Mouse (Mus musculus): ENCODE data around the gene Map3k11.

Map3k11 gene

DNA sequence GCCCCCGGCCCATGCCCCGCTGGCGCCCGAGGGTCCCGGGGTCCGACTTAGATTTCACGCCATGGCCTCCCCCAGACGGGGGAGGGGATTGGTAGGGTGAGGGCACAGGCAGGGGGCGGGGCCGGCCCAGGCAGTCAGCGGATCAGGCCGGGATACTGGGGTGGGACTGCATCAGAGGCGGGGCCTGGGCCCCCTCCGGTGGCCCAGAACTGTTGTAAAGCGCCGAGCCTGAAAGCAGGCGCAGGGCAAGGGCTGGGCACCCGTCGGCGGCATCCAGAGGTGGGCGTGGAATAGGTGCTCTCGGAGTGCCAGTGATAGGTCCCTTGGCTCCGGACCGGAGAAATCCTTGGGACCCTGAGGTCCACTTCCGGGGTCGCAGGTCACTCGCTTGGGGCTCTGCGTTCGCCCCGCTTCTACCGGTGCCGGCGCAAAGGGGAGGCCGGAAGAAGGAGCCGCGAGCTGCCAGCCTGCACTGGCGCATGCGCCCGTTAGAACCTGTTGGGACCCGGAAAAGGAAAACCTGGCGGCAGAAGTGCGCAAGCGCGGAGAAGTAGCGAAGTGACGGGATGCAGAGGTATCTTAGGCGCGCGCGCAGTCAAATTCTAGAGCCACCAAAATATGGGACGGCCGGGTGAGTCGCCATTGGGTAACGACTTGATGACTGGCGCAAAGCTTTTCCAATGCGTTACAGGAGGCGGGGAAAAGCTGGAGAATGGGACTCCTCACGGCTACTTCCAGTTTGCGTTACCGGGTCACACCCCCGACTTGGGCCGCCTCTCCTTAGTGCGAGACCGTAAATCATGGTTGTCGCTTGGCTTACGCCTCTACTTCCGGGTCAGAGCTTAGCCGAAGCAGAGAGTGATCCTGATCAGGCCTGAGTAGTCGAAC is at the start of gene Map3k11, which contains the start of gene Pcnx3:
Gene Map3k11, plus strand, starts transcription at position 543 of the 888 bp plus-strand sequence.
Gene Pcnx3, minus strand, starts transcription at position 709 of the 888 bp plus-strand sequence.
- peak; percentile 99 for DNase-seq (ENCODE audit: low read depth, low spot score)

DNA sequence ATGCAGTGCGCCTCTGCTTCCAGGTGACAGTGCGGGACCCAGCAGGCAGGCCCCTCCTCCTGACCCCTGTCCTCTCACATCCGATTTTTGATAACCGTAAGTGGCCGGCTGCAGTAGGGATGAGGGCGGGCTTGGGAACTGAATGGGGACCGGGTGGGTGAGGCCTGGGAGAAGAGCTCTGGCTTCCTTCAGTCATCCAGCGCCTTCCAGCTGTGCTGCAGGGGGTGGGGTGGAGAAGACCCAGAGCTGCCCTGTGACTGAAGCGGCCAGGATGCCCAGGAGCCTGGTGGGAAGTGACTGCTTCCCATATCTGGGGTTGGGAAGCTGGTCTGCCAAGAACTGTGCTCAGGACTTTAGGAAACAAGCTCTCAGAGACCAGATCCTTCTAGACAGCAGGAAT is 48.2 kb upstream of the Map3k11 start:
- DNase-seq (ENCODE audit: low read depth, low spot score) = no peak

DNA sequence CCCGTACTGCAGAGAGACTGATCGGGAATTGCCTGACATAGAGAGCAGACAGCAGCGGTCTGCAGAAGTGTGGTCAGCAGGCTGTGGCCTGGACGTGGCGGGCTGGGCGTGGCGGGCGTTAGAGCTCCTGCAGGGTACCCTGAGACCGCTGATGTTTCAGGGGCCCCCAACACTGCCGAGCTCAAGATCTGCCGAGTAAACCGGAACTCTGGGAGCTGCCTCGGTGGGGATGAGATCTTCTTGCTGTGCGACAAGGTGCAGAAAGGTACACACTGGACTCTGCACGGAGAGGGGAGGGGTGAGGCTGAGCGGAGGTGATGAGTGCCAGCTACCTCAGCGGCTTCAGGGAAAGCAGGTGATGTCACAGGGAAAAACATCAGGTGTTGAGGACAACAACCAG is 47.5 kb upstream of the Map3k11 start:
- DNase-seq (ENCODE audit: low read depth, low spot score) = no peak

DNA sequence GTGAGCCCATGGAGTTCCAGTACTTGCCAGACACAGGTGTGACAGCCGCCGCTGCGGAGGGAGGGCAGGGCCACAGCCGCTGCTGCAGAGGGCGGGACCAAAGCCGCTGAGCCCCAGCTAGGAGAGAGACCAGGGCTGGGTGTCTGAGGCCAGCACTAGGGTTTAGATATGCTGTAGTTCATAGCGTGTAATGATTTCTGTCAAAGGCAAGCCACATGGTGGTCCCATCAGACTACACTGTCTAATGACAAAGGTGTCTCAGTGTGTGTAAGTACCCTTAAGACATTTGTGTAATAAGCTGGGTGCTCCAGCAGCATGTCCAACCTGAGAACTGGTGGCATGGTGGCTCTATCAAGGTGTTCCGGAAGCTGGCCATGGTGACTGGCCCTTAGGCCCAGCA is 46.9 kb upstream of the Map3k11 start:
- no peak for DNase-seq (ENCODE audit: low read depth, low spot score)

DNA sequence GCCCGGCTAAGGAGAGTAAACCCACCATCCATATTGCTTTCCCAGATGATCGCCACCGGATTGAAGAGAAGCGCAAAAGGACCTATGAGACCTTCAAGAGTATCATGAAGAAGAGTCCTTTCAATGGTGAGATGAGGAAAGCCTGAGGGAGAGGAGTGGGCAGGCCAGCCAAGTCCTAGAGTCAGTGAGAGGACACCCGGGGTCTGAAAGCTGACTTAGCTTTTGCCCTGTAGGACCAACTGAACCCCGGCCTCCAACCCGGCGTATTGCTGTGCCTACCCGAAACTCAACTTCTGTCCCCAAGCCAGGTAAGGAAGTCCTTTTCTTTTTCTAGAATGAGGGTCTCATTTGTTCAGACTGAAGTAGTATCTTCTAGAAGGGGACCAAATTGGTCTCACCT is 43.3 kb upstream of the Map3k11 start:
- no peak for DNase-seq (ENCODE audit: low read depth, low spot score)

DNA sequence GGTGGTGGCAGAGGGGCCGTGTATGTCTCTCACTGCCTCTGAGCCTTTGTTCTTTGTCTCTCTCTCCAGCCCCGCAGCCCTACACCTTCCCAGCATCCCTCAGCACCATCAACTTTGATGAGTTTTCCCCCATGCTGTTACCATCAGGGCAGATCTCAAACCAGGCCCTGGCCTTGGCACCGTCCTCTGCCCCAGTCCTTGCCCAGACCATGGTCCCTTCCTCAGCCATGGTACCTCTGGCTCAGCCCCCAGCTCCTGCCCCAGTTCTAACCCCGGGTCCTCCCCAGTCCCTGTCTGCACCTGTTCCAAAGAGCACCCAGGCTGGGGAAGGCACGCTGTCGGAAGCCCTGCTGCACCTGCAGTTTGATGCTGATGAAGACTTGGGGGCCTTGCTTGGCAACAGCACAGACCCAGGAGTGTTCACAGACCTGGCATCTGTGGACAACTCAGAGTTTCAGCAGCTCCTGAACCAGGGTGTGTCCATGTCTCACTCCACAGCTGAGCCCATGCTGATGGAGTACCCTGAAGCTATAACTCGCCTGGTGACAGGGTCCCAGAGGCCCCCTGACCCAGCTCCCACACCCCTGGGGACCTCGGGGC is 41.7 kb upstream of the Map3k11 start:
- no peak for DNase-seq (ENCODE audit: low read depth, low spot score)

DNA sequence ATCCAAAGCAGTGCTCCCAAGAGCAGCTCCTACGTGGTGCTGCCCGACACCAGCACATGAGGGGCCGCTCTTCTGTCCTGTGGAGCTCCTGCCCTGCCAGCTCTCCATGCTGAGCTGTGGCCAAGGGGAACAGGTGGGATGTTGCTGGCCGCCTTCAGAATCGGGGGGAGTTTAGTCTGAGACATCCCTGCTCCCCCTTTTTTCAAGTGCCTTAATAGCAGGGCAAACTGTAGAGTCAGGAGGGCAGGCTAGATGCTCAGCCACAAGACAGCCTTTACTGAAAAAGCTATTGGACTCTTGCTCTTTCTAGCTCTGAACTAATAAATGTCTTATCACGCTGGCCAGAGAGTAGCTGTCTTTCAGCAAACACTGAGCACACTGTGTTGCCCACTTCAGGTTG is 40.8 kb upstream of the Map3k11 start:
- DNase-seq (ENCODE audit: low read depth, low spot score) = no peak

DNA sequence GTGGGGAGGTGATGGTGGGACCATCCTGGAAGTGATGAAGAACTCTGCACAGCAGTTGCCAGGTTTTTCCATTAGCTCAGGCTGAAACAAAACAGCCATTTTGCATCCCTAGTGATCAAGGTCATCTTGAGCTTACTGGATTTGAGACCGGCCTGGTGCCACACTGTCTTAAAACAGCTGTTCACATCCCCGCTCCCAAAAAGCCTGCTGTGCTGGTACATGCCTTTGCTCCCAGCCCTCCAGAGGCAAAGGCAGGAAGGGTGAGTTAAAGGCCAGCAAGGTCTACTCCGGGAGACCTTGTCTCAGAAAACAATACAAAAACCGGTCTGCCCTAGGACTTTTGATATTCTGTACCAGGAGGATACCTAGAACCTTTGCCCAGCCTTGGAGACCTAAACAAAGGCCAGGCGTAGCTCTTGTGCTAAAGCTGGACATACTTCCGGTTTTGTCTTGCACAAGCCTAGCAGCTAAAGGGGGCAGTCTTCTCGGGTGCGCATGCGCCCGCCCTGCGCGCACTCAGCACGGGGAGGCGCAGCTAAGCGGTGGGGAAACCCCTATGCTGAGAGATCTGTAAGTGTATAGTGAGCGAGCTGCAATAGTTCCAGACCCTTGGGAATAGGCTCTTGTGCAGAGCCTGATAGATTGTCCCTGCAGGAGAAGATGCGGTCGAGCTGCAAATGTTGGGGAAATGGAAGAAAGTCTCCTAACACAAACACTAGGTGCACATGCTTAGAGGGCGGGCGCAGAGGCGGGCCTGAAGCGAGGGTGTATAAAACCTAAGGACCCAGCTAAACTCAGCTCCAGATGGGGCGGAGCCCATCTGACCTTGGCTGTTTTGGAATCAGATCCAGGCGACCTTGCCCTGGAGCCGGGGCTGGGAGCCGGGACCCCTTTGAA is 39.9 kb upstream of the Map3k11 start:
- peak; percentile 85 for DNase-seq (ENCODE audit: low read depth, low spot score)

DNA sequence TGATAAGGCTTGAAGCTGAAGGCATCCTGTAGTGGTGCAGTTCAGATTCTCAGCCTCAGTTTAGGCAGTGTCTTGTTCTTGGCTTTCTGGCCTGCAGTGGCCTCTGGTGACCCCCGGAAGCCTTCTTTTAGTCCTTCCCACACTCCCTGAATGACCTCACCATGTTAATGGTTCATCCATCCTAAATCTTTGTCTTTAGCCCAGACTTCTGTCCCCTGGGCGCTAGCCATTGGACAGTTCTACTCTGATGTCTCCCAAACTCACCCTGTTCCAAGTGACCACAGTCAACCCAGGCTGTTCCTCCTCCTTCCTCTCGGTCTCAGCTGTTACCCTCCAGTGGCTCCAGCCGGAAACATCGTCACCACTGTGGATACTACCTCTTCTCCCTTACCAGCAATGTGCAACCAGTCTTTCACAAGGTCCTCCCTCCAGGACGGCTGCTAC is 39.2 kb upstream of the Map3k11 start:
- DNase-seq (ENCODE audit: low read depth, low spot score) = no peak

DNA sequence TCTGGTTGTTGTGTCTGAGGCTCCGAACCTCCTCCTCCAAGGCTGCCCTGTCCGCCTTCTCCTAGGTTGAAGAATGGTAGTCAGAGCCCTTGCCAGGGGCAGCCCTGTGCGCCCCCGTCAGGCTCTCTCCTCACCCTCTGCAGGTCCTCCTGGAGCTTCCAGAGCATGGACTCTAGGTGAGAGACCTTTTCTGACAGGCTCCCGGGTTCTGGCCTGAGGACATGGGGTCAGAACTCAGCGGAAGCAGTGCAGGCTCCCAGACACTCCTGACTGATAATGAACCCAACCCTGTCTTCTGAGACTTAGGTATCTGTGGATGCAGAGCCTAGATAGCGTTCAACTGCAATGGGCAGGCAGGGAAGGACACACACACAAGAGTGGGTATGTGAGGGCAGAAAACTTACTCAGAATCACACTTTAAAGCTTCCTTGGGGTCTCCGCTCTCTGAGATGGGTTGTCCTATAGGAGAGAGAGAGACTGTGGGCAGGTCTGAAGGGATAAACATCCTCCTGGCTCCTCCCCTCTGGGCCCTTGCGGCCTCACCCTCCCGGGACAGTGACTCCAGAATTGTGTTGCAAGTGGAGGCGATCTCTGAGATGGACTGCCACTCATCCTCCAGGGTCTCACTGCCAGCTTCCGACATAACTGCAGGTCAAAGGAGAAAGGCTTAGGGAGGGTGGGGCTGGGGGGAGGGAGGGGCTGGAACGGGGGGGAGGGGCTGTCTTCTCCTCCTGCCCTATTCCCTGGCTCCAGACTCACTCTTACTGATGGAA is 36.9 kb upstream of the Map3k11 start:
- DNase-seq (ENCODE audit: low read depth, low spot score) = no peak

DNA sequence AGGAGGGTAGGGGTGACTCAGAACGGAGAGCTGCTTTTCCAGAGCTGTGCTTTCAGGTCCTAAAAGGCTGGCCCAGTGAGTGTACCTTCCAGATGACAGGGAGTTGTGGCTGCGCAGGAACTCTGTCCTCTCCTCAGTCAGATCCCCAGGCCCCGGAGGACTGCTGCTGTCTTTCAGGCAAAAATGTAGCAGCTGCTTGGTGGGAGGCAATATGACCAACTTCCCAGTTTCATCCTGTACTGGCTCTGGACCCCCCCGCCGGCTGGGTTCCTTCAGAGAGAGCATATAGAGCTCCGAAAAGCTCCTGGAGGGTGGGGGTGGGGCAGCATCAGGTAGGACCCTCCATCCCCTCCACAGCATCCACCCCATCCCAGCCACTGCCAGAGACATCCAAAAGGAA is 36.0 kb upstream of the Map3k11 start:
- DNase-seq (ENCODE audit: low read depth, low spot score) = no peak

DNA sequence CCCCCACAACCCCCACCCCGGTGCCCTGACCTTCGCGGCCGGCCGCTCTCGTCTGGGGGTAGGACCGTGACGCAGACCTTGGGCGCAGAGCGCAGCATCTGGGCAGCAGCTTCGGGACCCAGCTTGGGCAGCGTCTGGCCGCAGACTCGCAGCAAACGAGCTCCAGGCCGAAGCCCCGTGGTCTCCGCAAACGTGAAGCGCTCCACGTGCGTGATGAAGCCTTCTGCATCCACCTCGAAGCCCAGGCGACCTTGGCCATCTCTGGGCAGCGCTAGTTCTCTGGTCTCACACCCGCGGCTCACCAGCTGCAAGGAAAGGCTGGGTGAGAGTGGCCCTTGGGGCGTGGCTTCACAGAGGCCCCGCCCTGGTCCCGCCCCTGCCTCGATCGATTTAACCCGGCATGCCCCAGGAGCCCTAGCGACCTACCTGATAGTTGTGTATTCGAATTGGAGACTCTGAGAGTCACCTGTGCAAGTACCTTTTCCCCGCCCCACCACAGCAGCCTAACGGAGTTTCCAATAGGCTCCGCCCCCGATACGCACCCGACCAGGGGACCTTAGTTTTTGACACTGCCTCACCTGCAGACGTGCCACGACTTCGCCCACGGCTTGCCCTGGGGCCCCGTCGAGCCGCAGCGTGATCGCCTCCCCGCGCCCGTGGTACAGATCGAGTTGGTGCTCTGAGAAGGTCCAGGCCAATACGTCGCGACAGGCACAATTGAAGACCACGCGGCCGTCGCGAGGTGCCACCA is 34.4 kb upstream of the Map3k11 start:
- DNase-seq (ENCODE audit: low read depth, low spot score) = peak; percentile 51

DNA sequence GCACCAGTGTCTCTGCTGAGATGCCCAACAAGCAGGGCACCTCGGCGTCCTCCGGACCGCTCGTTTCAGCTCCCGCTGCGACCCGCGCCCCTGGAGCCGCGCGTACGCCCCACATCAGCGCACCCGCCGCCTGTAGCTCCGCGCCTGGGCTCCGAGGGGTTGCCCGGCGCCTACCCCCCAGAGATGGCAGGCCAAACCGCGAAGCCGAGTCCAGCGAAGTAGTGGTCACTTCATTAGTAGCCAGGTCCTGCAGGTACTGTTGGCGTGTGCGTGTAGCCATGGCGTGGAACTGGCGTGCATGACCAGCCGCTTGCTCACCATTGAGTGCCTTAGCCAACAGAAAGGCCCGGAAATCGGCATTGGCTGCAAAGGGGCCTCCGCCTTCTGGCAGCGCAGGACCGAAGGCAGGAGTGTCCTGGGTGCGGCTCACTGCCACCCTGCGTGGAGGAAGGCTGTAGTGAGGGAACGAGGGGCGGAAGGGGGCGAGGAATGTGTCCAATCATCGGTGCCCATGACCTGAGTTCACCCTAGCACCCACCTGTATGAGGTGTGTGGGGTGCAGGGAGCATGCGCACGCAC is 33.7 kb upstream of the Map3k11 start:
- no peak for DNase-seq (ENCODE audit: low read depth, low spot score)

DNA sequence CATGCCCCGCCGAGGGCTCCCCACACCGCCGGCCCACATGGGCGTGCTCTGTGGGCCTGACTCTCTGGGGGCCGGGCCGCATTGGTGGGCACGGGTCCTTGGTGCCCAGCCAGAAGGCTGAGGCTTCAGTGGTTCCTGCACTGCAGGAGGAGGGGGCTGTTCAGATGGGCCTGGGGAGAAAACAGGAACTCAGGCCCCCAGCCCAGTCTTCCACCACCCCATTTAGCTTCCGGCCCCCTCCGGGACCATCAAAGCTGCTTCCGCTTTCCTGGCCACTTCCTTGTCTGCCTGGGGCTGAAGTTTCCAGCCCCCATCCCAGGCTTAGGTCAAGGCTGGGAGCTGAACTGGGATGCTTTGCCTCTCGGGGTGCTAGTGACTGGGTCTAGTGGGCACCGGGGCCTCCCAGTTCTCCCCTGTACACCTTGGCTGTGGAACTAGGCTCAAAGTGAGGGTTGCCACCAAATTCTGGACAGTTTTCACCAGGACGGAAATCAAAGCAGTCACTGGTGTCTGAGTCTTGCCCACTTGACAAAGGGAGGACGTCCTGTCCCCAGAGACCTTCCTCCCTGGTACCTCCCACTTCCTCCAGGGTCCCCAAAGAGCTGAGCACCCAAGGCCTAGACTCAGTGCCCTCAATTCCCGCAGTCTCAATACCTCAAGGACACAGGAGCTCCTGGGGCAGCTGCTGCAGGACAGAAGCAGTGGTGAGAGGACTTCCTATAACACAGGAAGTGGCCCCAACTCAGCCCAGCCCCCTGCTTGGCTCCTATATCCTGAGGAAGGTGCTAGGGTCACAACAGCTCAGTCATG is 27.4 kb upstream of the Map3k11 start:
- no peak for DNase-seq (ENCODE audit: low read depth, low spot score)

DNA sequence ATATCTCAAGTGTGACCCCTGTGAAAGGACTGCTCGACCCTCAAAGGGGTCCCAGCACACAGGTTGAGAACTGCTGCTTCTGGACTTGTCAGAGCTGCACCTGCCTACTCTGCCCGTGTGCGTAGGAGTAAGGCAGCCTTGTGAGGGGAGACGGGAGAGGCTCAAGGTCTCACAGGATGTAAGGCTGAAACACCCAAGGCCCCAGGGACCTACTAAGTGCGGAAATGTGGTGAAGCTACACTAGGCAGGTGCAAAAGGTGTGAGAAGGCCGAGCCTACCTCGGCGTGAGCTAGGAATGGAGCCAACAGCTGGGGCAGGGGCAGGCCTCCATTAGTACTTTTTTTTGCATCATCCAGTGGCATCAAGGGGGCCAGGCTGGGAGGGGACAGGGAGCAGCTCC is 26.2 kb upstream of the Map3k11 start:
- DNase-seq (ENCODE audit: low read depth, low spot score) = no peak

DNA sequence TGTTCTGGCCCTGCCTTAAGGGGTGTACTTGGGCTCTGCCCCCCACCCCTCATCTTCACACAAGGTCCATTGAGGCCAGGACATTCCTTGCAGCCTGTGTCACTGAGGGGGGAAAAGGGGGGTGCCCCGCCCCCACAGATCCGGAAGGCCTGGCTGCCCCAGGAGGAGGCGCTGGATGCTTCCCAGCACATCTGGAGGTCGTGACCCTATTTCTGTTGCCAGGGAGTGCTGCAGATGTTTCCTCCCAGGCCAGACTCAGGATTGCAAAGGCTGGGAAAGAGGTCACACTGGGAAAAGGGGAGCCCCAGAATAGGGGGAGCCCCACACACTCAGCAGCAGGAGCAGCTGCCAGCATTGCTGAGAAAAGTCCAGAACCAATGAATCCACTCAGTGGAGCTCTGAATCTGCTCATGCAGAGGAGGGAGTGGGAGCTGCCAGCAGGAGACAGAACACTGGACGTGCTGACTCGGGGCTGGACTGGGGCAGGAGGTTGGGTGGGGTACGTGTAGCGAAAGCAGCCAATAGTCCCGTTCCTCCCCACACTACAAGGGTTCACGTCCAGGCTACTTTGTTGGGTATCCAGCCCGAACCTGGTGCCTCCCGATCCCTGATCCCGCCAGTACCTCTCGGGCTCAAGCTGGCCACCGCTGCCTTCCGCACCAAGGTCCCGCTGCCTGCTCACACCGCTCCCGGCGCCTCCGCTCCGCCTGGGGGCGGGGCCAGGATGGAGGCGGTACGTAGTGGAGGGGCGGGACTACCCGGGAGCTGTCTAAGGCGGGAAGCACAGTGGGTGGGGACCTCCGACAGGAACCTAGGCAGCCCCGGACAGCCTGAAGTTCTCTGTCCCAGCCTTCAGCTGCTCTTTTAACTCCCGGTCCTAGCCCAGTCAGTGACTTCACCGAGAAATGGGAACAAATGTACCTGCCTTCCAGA is 25.3 kb upstream of the Map3k11 start, which contains the start of gene Sipa1:
Gene Sipa1, minus strand, starts transcription at position 727 of the 933 bp plus-strand sequence.
- DNase-seq (ENCODE audit: low read depth, low spot score) = peak; percentile 91

DNA sequence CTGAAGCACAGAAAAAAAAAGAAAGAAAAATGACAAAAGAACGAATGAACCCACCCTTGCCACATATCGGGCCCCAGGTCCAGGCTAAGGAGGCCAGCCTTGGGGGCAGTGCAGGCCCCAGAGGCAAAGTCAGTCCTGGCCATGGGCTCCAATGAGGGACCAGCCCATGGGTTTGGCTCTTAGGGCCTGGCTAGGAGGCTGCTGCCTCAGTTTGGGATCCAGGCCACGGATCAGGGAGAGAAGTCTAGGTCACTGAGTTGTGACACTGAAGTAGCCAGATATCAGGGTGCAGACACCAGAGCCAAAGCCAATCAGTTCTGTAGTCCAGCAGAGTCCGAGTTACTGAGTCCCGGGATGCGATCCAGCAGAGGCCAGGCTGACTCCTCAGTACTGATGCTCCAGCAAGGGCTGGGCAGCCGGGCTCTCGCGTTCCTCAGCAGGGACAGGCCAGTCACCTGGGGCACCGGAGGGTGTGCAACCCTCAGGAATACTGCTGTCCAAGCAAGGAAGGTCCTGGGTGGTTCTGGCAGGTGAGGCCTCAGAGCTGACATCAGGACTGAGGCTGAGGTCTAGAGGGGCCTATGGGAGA is 23.8 kb upstream of the Map3k11 start:
- no peak for DNase-seq (ENCODE audit: low read depth, low spot score)

DNA sequence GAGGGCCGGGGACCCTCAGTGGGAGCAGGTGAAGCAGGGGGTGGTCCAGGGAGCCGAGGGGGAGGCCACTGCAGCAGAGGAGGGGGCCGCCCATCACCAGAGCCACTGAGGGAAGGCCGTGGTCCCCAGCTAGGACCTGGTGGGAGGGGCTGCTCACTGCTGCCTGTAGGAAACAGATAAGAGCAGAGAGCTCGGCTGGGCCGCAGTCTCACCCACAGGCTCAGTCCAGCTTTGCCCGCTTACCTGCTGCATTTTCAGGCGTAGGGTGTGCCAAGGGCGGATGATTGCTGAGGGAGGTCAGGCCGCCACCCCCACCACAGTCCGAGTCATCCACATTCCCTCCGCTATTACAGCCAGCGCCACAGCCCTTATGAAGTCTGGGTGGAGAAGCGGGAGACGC is 23.1 kb upstream of the Map3k11 start:
- DNase-seq (ENCODE audit: low read depth, low spot score) = no peak
